Mouse (Mus musculus) small intestine, adult 2 months (tissue): ENCODE measurements at regions not wholly inside any gene's neighbourhood (a gene's known extent, or its start where the extent isn't known, plus 50 kb on each side); places are given as distances from the start of the nearest gene placed in this dataset.

ENCODE experiments used
- CTCF ChIP-seq: fragments of 200-500 bp; IDR thresholded peaks from 2 replicates; pipeline ENCODE4 v1.5.1; 2012; ENCODE audit warnings: low read depth, mild to moderate bottlenecking, control low read depth, inconsistent platforms, low read length, moderate library complexity, mixed read lengths; ENCODE audit not compliant: insufficient replicate concordance, insufficient read length; ENCODE audit errors: extremely low read depth
- POLR2A ChIP-seq: fragments of 200-500 bp; IDR thresholded peaks from 2 replicates; pipeline ENCODE4 v1.6.1; 2012; ENCODE audit warnings: low read depth, mild to moderate bottlenecking, control low read depth, inconsistent platforms, low read length, moderate library complexity

GRCm38 (mm10) chr11:114195291-114195690 is 128.4 kb upstream of the Sdk2 start:
- TF ChIP-seq POLR2A (no peak), CTCF (no peak)
